Mouse (Mus musculus) olfactory bulb, adult 2 months (tissue): ENCODE results near the gene Fcamr.

Experiments
- CTCF ChIP-seq: fragments of 200-500 bp; IDR thresholded peaks from 2 replicates; pipeline ENCODE4 v1.5.1; 2012; ENCODE audit warnings: low read depth, mild to moderate bottlenecking, low read length, moderate library complexity; ENCODE audit not compliant: insufficient read depth
- POLR2A ChIP-seq: fragments of 200-500 bp; IDR thresholded peaks from 2 replicates; pipeline ENCODE4 v1.6.1; 2012; ENCODE audit warnings: mild to moderate bottlenecking, low read depth, low read length, moderate library complexity; ENCODE audit not compliant: insufficient read depth

- TF ChIP-seq CTCF (no peak), POLR2A (no peak)
Measured at GRCm38 (mm10) chr1:130821911-130822625, 21.4 kb downstream of the Fcamr start.
